Mouse (Mus musculus) intestine, embryonic 14.5 days (tissue): ENCODE data around the gene Efcab5. TPM values are rescaled to one million over a fixed set of nuclear protein-coding genes. Genes with fewer than 3 reads are reported as not detected.
A peak's percentile ranks its signal among the peaks of the same experiment; 100 is the strongest.

Source experiments
- ATAC-seq: fragments of 200-750 bp; cut with Nextera tagmentation; replicated peaks from 2 replicates; pipeline ENCODE4 v1.8.0; 2017; ENCODE audit warnings: low read depth, moderate number of reproducible peaks, moderate TSS enrichment, moderate library complexity; ENCODE audit not compliant: low FRiP score, low TSS enrichment
- DNase-seq: peaks from one replicate; pipeline ENCODE4 v3.0.0-alpha.2; 2018; ENCODE audit warnings: low spot score
- H3K27ac ChIP-seq: fragments of 300-500 bp; sonication (generic); 2 replicates; pipeline ENCODE4 v1.5.1; 2014; ENCODE audit warnings: low read depth, mild to moderate bottlenecking, control low read depth
- H3K27me3 ChIP-seq: fragments of 300-500 bp; sonication (generic); replicated peaks from 2 replicates; pipeline ENCODE4 v1.6.1; 2014; ENCODE audit warnings: low read length, control low read depth; ENCODE audit not compliant: control insufficient read depth, insufficient read depth
- H3K36me3 ChIP-seq: fragments of 300-500 bp; sonication (generic); 2 replicates; pipeline ENCODE4 v1.6.1; 2014; ENCODE audit warnings: low read length, control low read depth; ENCODE audit not compliant: control insufficient read depth, insufficient read depth
- H3K4me1 ChIP-seq: fragments of 300-500 bp; sonication (generic); replicated peaks from 2 replicates; pipeline ENCODE4 v1.6.1; 2014; ENCODE audit warnings: low read length, control low read depth, mixed read lengths; ENCODE audit not compliant: control insufficient read depth, insufficient read depth
- H3K4me2 ChIP-seq: fragments of 300-500 bp; sonication (generic); 2 replicates; pipeline ENCODE4 v1.6.1; 2014; ENCODE audit warnings: low read length
- H3K4me3 ChIP-seq: fragments of 300-500 bp; sonication (generic); 2 replicates; pipeline ENCODE4 v1.5.1; 2014; ENCODE audit warnings: low read depth, low read length, control low read depth, mixed read lengths
- H3K9ac ChIP-seq: fragments of 300-500 bp; sonication (generic); 2 replicates; pipeline ENCODE4 v1.6.1; 2014; ENCODE audit warnings: mild to moderate bottlenecking, low read length
- H3K9me3 ChIP-seq: fragments of 300-500 bp; sonication (generic); 2 replicates; pipeline ENCODE4 v1.6.1; 2016; ENCODE audit warnings: low read length, control low read depth; ENCODE audit not compliant: control insufficient read depth
- WGBS: fragments of 180-500 bp; shearing (Covaris S2); extraction: QIAGEN DNeasy Blood & Tissue Kit; methylation state at CpG from one replicate; pipeline ENCODE4 v1.1.7; 2014; 5-methylcytosine and 5-hydroxymethylcytosine counted together
- polyA plus RNA-seq: library from polyadenylated mRNA; unstranded; fragments of >200 nt; fragmentation: Nextera tagmentation; extraction: Ambion mirVana; gene quantifications from 2 replicates; pipeline ENCODE4 v1.2.1, GENCODE M21; 2014

The Efcab5 gene
- polyA plus RNA-seq, 1 experiment from 2014 or later, result 0.58 TPM

GRCm38 (mm10) chr11:77214142-77214692 is 25.4 kb upstream of the Efcab5 start:
- H3K4me3 ChIP-seq, result no peak overlapping the region
- H3K27ac ChIP-seq, result no peak overlapping the region
- no peak overlapping the region for H3K9ac ChIP-seq
- DNase-seq (no peak), ATAC-seq (no peak)
- H3K27me3 ChIP-seq, result no peaks in the 10 kb centered on the region
- no peak overlapping the region for H3K4me2 ChIP-seq
- WGBS, result 88% methylated on average over 1 of the region's 1 CpGs
- H3K36me3 ChIP-seq, result no peaks in the 10 kb centered on the region
- peaks cover 6% of the 10 kb centered on the region; the same call in 1 of the 2 replicates for H3K4me1 ChIP-seq
- no peaks in the 10 kb centered on the region for H3K9me3 ChIP-seq

GRCm38 (mm10) chr11:77200703-77201102 is 11.9 kb upstream of the Efcab5 start:
- WGBS, result 66% methylated on average over 1 of the region's 1 CpGs
- 0 out of 2 replicates have a peak, but pooled peaks cover 5% of the 10 kb centered on the region for H3K4me1 ChIP-seq
- no peak for ATAC-seq
- H3K27ac ChIP-seq, result no peak overlapping the region
- H3K4me3 ChIP-seq, result no peak overlapping the region
- no peaks in the 10 kb centered on the region for H3K36me3 ChIP-seq
- DNase-seq, result no peak
- no peaks in the 10 kb centered on the region for H3K27me3 ChIP-seq
- H3K9ac ChIP-seq, result no peak overlapping the region
- H3K9me3 ChIP-seq, result no peaks in the 10 kb centered on the region
- H3K4me2 ChIP-seq, result no peak overlapping the region

GRCm38 (mm10) chr11:77199636-77200035 is 10.9 kb upstream of the Efcab5 start:
- Histone ChIP-seq H3K4me1 (0 out of 2 replicates have a peak, but pooled peaks cover 6% of the 10 kb centered on the region), H3K4me2 (no peak overlapping the region), H3K9me3 (no peaks in the 10 kb centered on the region), H3K27ac (0 out of 2 replicates have a peak overlapping the region, but pooled peaks have one; percentile 43), H3K36me3 (no peaks in the 10 kb centered on the region), H3K27me3 (no peaks in the 10 kb centered on the region), H3K9ac (no peak overlapping the region), H3K4me3 (no peak overlapping the region)
- ATAC-seq (no peak), DNase-seq (no peak)
- 54% methylated on average over 4 of the region's 4 CpGs for WGBS

DNA sequence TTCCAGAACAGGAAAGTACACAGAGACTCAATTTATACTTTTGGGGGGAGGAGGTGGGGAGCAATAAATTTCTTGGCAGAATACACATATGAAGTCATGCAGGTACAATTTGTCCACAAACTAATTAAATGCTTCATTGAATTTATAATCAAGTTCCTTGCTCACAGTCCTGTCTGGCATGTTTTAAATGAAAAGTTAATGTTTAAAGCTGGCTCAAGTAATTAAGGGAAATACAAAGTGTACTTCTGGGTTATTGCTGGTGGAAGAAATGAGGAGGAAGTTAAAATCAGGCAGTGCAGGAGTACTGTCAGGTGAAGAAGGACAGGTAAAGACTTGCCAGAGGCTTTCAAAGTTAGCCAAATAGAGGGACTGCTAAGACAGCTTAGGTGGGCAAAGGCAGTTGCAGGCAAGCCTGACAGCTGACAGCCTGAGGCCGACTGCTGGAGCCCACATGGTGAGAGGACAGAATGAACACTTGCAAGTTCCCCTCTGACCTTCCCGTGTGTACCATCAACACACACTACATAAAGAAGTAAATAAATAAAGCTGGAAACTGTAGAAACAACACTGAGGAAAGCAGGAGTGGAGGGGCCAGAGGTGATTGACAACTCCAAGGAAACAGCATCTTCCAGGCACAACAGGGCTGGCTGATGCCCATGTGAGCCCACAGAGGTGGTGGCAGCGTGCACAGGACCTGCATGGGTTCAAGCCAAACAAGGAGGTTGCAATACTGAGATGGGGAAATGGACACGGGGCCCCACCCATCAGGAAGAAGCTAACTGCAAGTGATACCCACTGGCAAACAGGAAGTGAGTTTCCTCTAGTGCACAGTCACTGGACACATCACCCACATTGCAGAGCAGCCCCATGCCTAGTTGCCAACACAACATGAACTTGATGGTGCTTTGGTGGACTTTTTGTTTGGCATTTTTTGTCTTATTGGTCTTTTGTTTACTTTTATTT is 7.7 kb upstream of the Efcab5 start:
- Histone ChIP-seq H3K4me1 (0 out of 2 replicates have a peak, but pooled peaks cover 6% of the 10 kb centered on the region), H3K9ac (no peak overlapping the region), H3K4me2 (no peak overlapping the region), H3K36me3 (no peaks in the 10 kb centered on the region), H3K27me3 (no peaks in the 10 kb centered on the region), H3K4me3 (no peak overlapping the region), H3K27ac (0 out of 2 replicates have a peak overlapping the region, but pooled peaks have one; percentile 9), H3K9me3 (no peaks in the 10 kb centered on the region)
- ATAC-seq, result no peak
- 45% methylated on average over 4 of the region's 4 CpGs for WGBS
- no peak for DNase-seq

DNA sequence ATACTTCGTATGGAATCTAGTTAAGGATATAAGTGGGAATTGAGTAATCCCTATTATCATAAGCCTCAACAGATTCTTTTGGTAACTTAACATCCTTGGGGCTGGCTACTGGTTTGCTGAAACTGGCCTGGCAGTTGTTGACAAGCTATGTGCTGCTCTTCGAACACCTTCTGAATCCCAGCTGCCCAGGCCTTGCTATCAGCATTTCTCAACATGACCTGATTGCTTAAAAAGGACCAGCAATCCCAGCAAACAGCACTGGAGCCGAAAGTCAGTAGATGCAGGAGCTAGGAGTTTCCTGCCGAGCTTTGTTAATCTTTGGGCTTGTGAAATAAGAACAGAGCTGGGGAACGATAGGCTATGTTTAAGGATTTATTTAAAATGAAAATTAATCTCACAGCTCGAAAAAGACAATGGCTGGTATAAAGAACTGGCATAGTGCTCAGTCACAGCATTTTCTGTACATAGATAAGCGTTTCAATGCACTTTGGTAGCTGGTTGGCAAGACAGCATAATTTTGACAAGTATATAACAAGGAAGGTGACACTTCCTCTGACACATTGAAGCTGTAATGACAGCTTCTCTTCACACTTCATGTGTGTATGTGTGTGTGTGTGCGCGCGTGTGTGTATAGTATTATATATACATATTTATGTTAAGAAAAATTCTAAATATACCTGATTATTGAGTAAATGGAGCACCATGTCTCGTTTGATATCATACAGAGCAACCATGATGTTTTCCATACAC is 6.8 kb upstream of the Efcab5 start:
- H3K4me2 ChIP-seq, result no peak overlapping the region
- H3K9me3 ChIP-seq, result no peaks in the 10 kb centered on the region
- 0 out of 2 replicates have a peak, but pooled peaks cover 6% of the 10 kb centered on the region for H3K4me1 ChIP-seq
- ATAC-seq (no peak), DNase-seq (no peak)
- H3K9ac ChIP-seq, result no peak overlapping the region
- 72% methylated on average over 11 of the region's 11 CpGs for WGBS
- H3K4me3 ChIP-seq, result no peak overlapping the region
- H3K27ac ChIP-seq, result no peak overlapping the region
- H3K36me3 ChIP-seq, result no peaks in the 10 kb centered on the region
- H3K27me3 ChIP-seq, result no peaks in the 10 kb centered on the region

DNA sequence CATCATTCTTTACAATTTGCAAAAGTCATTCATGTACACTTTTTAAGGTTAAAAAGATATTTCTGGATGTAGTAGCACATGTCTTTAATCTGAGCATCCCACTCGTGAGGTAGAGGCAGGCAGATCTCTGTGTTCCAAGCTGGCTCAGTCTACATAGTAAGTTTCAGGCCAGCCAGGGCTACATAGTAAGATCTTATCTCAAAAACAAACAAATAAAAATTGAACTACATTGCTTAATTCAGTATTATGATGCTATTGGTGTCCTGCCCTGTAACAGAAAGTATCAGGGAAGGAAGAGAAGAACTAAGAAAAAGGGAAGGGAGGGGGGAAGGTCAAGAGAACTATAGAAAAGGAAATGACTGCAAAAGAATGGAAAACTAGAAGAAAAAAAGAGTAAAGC is 6.0 kb upstream of the Efcab5 start:
- no peak overlapping the region for H3K4me3 ChIP-seq
- H3K9ac ChIP-seq, result no peak overlapping the region
- WGBS, result 76% methylated on average over 1 of the region's 1 CpGs
- H3K9me3 ChIP-seq, result no peaks in the 10 kb centered on the region
- H3K4me1 ChIP-seq, result 0 out of 2 replicates have a peak, but pooled peaks cover 6% of the 10 kb centered on the region
- no peaks in the 10 kb centered on the region for H3K36me3 ChIP-seq
- H3K4me2 ChIP-seq, result no peak overlapping the region
- no peak overlapping the region for H3K27ac ChIP-seq
- H3K27me3 ChIP-seq, result no peaks in the 10 kb centered on the region
- ATAC-seq (no peak), DNase-seq (no peak)

DNA sequence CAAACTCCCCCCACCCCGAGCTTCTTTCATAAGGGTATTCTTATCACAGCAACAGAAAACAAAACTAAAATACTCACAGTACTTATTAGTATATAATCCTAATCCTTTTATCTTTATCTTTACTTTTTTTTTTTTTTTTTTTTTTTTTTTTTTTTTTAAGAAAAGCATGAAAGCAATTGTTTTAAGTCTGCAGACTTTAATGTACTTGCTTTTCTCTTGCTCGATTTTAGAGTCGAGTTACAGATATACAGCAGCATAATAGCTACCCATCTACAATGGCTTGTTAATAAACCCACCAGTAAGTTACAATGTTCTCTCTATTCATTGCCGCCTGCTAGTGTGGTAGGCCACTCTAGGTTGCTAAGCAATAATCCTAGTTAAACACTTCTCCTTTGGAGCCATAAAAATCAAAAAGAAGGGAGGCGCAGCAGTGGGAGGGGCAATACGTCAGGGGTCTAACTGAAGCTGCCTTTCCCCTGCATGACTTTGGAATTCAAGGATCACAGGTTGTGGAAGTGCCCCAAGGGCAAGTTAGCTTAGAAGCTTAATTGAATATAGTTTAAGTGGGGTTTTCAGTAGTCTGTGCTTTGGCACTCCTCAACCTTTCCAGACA is 5.3 kb upstream of the Efcab5 start:
- H3K4me2 ChIP-seq, result no peak overlapping the region
- H3K36me3 ChIP-seq, result no peaks in the 10 kb centered on the region
- no peaks in the 10 kb centered on the region for H3K27me3 ChIP-seq
- DNase-seq, result no peak
- peak; percentile 40 for ATAC-seq
- 50% methylated on average over 6 of the region's 6 CpGs for WGBS
- no peaks in the 10 kb centered on the region for H3K9me3 ChIP-seq
- H3K4me1 ChIP-seq, result 0 out of 2 replicates have a peak, but pooled peaks cover 8% of the 10 kb centered on the region
- H3K4me3 ChIP-seq, result no peak overlapping the region
- peak overlapping the region; percentile 16; the same call in 1 of the 2 replicates for H3K27ac ChIP-seq
- H3K9ac ChIP-seq, result no peak overlapping the region

DNA sequence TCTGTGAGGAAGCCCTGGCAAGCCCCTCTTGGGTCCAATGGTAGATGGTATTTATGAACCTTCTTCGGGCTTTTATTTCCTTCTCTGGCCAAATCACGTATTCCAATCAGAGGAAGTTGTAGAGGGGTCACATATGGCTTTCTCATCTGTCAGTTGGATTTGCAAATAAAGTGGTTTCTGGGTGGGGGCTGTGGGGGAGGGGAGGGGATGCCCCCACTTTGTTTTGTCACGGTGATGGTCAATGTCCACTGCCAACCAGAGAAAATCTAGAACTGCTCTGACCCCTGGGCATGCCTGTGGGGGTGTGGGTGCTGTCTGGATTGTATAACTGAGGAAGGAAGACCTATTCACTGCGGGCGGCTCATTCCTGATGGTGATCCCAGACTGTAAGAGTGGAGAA is 4.6 kb upstream of the Efcab5 start:
- Histone ChIP-seq H3K9ac (no peak overlapping the region), H3K4me3 (no peak overlapping the region), H3K4me2 (no peak overlapping the region), H3K9me3 (no peaks in the 10 kb centered on the region), H3K4me1 (0 out of 2 replicates have a peak, but pooled peaks cover 8% of the 10 kb centered on the region), H3K36me3 (no peaks in the 10 kb centered on the region), H3K27me3 (no peaks in the 10 kb centered on the region), H3K27ac (peak overlapping the region; percentile 16; the same call in 1 of the 2 replicates)
- DNase-seq (no peak), ATAC-seq (no peak)
- WGBS, result 60% methylated on average over 5 of the region's 5 CpGs
